Mouse (Mus musculus) heart, postnatal 0 days (tissue): Measurements from ENCODE around the gene Pappa.

Experiments
- CTCF ChIP-seq: IDR thresholded peaks from 2 replicates; pipeline ENCODE4 v1.5.1; 2016; ENCODE audit warnings: antibody characterized with exemption, control low read depth, low read depth
- EP300 ChIP-seq: IDR thresholded peaks from 2 replicates; pipeline ENCODE4 v1.6.1; 2016; ENCODE audit warnings: antibody characterized with exemption, low read depth

DNA sequence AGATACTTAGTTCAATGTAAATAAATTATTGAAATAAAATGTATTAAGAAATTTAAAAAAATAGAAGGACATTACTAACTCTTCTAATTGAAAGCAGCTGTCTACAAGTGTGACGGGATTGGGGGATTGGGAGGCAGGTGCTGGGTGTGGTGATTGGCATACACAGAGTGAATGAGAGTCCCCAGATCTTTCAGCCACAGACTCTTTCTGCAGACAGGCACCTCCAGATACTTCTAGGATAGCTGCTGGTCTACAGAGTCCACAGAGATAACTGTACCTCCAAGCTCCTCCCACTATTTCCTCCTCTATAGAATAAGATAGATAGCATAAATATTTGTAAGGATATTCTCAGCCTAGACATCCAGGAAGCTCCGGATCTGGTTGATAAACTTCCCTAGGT lies 159.6 kb downstream of the Pappa start:
- no peak for TF ChIP-seq CTCF
- no peak for TF ChIP-seq EP300
